Mouse (Mus musculus) forebrain, embryonic 14.5 days (tissue): Measurements from ENCODE around the gene Glul. TPM values are rescaled to one million over a fixed set of nuclear protein-coding genes. Genes with fewer than 3 reads are reported as not detected.

Experiments
- ATAC-seq: fragments of 200-750 bp; cut with Nextera tagmentation; 2 replicates; pipeline ENCODE4 v1.8.0; 2017; ENCODE audit warnings: mild to moderate bottlenecking, moderate library complexity
- DNase-seq: peaks from one replicate; pipeline ENCODE4 v3.0.0-alpha.2; 2015; ENCODE audit warnings: low spot score
- H3K27ac ChIP-seq: fragments of 300-500 bp; sonication (generic); 2 replicates; pipeline ENCODE4 v1.5.1; 2014; ENCODE audit warnings: low read depth, mild to moderate bottlenecking, control low read depth, low read length, moderate library complexity
- H3K27me3 ChIP-seq: fragments of 300-500 bp; sonication (generic); replicated peaks from 2 replicates; pipeline ENCODE4 v1.6.1; 2014; ENCODE audit warnings: low read length, control low read depth, mixed read lengths; ENCODE audit not compliant: control insufficient read depth, insufficient read depth
- H3K36me3 ChIP-seq: fragments of 300-500 bp; sonication (generic); 2 replicates; pipeline ENCODE4 v1.6.1; 2014; ENCODE audit warnings: low read length, control low read depth; ENCODE audit not compliant: control insufficient read depth, insufficient read depth
- H3K4me1 ChIP-seq: fragments of 300-500 bp; sonication (generic); 2 replicates; pipeline ENCODE4 v1.6.1; 2014; ENCODE audit warnings: antibody characterized with exemption, low read length, control low read depth; ENCODE audit not compliant: control insufficient read depth, insufficient read depth
- H3K4me2 ChIP-seq: fragments of 300-500 bp; sonication (generic); 2 replicates; pipeline ENCODE4 v1.6.1; 2014; ENCODE audit warnings: mild to moderate bottlenecking, control low read depth, low read length
- H3K4me3 ChIP-seq: fragments of 300-500 bp; sonication (generic); 2 replicates; pipeline ENCODE4 v1.5.1; 2014; ENCODE audit warnings: low read depth, low read length, control low read depth
- H3K9ac ChIP-seq: fragments of 300-500 bp; sonication (generic); 2 replicates; pipeline ENCODE4 v1.6.1; 2014; ENCODE audit warnings: mild to moderate bottlenecking, low read length, control low read depth, moderate library complexity
- H3K9me3 ChIP-seq: fragments of 300-500 bp; sonication (generic); replicated peaks from 2 replicates; pipeline ENCODE4 v1.6.1; 2016; ENCODE audit warnings: low read length, control low read depth, mixed read lengths; ENCODE audit not compliant: control insufficient read depth
- WGBS: fragments of 180-500 bp; shearing (Covaris S2); extraction: QIAGEN DNeasy Blood & Tissue Kit; methylation state at CpG from one replicate; pipeline ENCODE4 v1.1.7; 2014; 5-methylcytosine and 5-hydroxymethylcytosine counted together
- microRNA-seq: library from miRNA; unstranded; fragments of <30 nt; microRNA quantifications from one replicate; pipeline ENCODE4, GENCODE M21; 2016
- polyA plus RNA-seq: library from polyadenylated mRNA; unstranded; fragments of >200 nt; fragmentation: Nextera tagmentation; extraction: Ambion mirVana; gene quantifications from 2 replicates; pipeline ENCODE4 v1.2.1, GENCODE M21; 2014

Glul gene
- polyA plus RNA-seq, 1 experiment from 2014 or later: 137 TPM

DNA sequence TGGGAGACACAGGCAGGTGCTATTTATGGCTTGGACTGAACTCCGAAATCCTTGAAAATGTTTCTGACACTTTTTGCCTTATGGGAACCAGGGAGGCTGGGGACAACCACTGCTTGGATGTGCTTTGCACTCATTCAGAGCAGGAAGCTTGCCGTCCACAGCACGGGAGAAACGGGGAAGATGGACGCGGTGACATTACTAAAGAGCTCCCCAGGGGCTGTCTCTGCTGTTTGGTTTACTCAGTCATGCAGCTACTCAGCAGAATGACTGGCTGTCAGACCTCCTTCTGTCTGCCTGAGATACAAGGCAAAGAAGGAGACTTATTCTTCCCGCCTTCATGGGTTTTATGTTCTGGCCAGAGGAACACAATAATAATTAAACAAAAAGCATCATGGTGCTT, 47.2 kb downstream of the Glul start:
- Histone ChIP-seq H3K27me3 (no peaks in the 10 kb centered on the region), H3K36me3 (no peaks in the 10 kb centered on the region), H3K27ac (no peak overlapping the region), H3K4me1 (no peaks in the 10 kb centered on the region), H3K9me3 (no peaks in the 10 kb centered on the region), H3K4me3 (no peak overlapping the region), H3K9ac (no peak overlapping the region), H3K4me2 (no peak overlapping the region)
- ATAC-seq (no peak), DNase-seq (no peak)
- 38% methylated on average over 7 of the region's 7 CpGs for WGBS

DNA sequence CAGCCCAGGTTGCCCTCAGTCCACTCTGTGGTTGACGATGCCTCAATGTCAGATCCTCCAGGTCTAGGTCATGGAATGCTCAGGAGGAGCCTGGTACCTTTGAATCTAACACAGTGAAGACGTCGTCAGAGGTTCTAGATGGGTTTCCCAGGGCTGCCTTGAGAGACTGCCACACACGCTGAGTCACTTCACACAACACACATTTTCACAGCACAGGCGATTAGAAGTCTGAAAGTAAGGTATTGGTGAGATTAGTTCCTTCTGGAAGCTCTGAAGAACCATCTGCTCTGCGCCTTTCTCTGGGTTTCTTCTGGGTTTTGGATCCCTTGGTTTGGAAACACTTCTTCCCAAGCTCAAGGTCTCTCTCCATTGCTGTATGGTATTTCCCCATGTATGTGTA, 48.1 kb downstream of the Glul start:
- no peak overlapping the region for H3K9ac ChIP-seq
- no peak overlapping the region for H3K4me2 ChIP-seq
- H3K4me1 ChIP-seq: no peaks in the 10 kb centered on the region
- no peaks in the 10 kb centered on the region for H3K36me3 ChIP-seq
- H3K9me3 ChIP-seq: no peaks in the 10 kb centered on the region
- H3K27me3 ChIP-seq: no peaks in the 10 kb centered on the region
- no peak overlapping the region for H3K4me3 ChIP-seq
- ATAC-seq (no peak), DNase-seq (no peak)
- H3K27ac ChIP-seq: no peak overlapping the region
- 93% methylated on average over 6 of the region's 6 CpGs for WGBS

DNA sequence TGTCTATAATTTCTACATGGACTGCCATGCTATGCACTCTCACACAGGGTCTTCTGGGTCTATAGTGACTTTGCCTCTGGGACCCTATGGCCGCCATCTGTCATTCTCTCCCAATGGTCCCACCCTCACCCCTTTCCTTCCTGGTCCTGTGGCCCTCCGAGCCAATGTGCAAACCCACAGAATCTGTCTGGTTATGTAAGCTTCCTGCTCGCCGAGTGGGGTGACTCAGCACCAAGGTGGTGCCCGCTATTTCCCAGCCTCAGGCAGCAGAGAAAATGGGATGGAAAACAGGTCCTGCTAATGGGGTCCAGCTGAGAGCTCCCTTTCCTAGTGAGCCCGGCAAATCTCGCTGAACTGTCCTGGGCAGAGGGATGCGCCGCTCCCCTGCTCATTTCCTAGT, 53.5 kb downstream of the Glul start:
- no peak overlapping the region for H3K4me2 ChIP-seq
- H3K36me3 ChIP-seq: no peaks in the 10 kb centered on the region
- WGBS: 85% methylated on average over 9 of the region's 9 CpGs
- ATAC-seq (no peak), DNase-seq (no peak)
- H3K9me3 ChIP-seq: no peaks in the 10 kb centered on the region
- H3K4me3 ChIP-seq: no peak overlapping the region
- H3K4me1 ChIP-seq: no peaks in the 10 kb centered on the region
- no peak overlapping the region for H3K27ac ChIP-seq
- no peaks in the 10 kb centered on the region for H3K27me3 ChIP-seq
- no peak overlapping the region for H3K9ac ChIP-seq

DNA sequence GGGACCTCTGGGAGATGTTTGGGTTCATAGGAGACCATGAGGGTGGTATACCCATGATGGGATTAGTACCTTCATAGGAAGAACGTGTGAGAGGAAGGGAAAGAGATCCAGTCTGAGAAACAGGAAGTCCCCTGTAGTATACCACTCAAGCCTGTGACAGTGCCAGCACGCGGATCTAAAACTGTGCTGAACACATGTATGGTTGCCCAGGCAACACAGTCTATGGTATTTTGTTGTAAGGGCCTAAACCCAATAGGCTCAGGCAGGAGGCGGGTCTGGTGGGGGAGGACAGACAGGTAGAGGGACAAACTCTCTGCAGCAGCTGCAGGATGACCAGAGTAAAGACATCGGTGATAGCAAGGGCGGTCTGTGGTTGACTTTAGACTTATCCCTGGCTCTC, 54.1 kb downstream of the Glul start:
- Histone ChIP-seq H3K36me3 (no peaks in the 10 kb centered on the region), H3K4me3 (no peak overlapping the region), H3K4me1 (no peaks in the 10 kb centered on the region), H3K9ac (no peak overlapping the region), H3K27ac (no peak overlapping the region), H3K27me3 (no peaks in the 10 kb centered on the region), H3K9me3 (no peaks in the 10 kb centered on the region), H3K4me2 (no peak overlapping the region)
- no peak for ATAC-seq
- 78% methylated on average over 6 of the region's 6 CpGs for WGBS
- peak; percentile 9 for DNase-seq

DNA sequence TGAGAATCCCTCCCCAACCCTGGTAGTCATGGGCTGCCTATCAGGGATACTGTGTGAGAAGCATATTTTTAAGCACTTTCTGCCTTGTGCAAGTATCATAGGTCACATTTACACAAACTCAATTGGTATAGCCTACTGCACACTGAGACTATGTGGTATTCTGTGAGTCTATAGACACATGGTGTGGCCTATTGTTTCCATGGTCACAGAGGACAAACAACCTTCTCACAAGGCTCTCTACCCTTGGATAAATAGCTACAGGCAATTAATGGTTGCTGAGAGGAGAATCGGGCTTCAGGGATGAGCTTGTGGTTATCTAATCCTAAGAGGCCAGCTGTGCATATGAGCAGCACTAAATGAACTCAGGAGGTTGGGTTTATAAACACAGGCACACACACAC, 58.1 kb downstream of the Glul start:
- no peaks in the 10 kb centered on the region for H3K36me3 ChIP-seq
- 54% methylated on average over 1 of the region's 1 CpGs for WGBS
- H3K4me3 ChIP-seq: no peak overlapping the region
- H3K4me2 ChIP-seq: no peak overlapping the region
- ATAC-seq (no peak), DNase-seq (no peak)
- H3K4me1 ChIP-seq: no peaks in the 10 kb centered on the region
- no peaks in the 10 kb centered on the region for H3K9me3 ChIP-seq
- H3K27ac ChIP-seq: no peak overlapping the region
- no peaks in the 10 kb centered on the region for H3K27me3 ChIP-seq
- no peak overlapping the region for H3K9ac ChIP-seq

Small RNAs within 50 kb of the gene (microRNA-seq; reads per million reads assigned to microRNA genes)
- gene Mir8114: 12.2 reads per million, percentile 34 among the genes with 10 or more reads in this experiment

Other genes with a start within 250 kb of the Glul start
- gene Rgs8, start 246.9 kb upstream of the Glul start, polyA plus RNA-seq: 14.6 and 15.0 TPM in 2 replicates
- 20.0 and 22.9 TPM in 2 replicates for gene Rgs16, start 159.6 kb upstream of the Glul start, polyA plus RNA-seq
- 29.9 and 37.3 TPM in 2 replicates for gene Rnasel, start 150.5 kb upstream of the Glul start, polyA plus RNA-seq
- 0.34 and 0.40 TPM in 2 replicates for gene Rgsl1, start 55.8 kb upstream of the Glul start, polyA plus RNA-seq
- gene Teddm1b, start 25.6 kb upstream of the Glul start, polyA plus RNA-seq: 0.55 and 0.85 TPM in 2 replicates
- not detected in 2 replicates for gene Teddm1a, start 8.2 kb upstream of the Glul start, polyA plus RNA-seq
- gene Teddm2, start 284 bp downstream of the Glul start, polyA plus RNA-seq: 1.1 TPM in 2 replicates